Mouse (Mus musculus) left cerebral cortex, adult 8-10 months (tissue): Measurements from ENCODE around the gene Dgcr6. TPM values are rescaled to one million over a fixed set of nuclear protein-coding genes. Genes with fewer than 3 reads are reported as not detected.
"Not testable (repeated sequence)": the region's sequence is repeated elsewhere in the genome, so short reads cannot be mapped to it uniquely, and the experiment has no call there.

Experiments
- DNase-seq, 2 experiments: peaks; one replicate each; pipeline ENCODE4 v3.0.0; 2022; ENCODE audit warnings: low spot score in 2 of 2
- total RNA-seq, 4 experiments: library from RNA; stranded (reverse); gene quantifications; 2 replicates each; pipeline ENCODE4 v1.2.4; 2022

Dgcr6 gene
- 10 to 100 TPM; 69.8 to 89.4 (median 80.6) TPM for total RNA-seq

DNA sequence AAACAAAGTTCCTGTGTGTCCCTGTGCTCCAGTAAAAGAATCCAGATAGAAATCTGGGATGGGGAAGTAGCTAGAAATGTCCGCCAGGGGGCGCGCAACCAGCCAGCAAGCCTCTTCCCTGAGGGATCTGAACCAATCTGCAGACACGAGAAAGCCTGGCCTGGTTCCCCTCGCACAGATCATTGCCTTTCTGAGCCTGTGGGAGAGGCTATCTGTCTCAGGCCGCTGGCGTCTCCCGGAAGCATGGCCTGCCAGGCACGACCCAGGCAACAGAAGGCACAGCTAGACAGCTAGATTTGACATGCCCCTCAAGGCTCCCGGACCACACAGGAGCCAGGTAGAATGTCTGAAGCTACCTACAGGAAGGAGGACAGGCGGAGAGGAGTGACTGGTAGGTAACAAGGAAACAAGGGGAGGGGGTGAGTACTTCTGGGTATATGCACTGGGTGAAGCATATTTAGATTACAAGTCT, at the start of gene Dgcr6:
TSS of gene Dgcr6 (plus strand) at position 130 of the 472 bp plus-strand sequence.
- peak; percentile 68 to 75 for DNase-seq

DNA sequence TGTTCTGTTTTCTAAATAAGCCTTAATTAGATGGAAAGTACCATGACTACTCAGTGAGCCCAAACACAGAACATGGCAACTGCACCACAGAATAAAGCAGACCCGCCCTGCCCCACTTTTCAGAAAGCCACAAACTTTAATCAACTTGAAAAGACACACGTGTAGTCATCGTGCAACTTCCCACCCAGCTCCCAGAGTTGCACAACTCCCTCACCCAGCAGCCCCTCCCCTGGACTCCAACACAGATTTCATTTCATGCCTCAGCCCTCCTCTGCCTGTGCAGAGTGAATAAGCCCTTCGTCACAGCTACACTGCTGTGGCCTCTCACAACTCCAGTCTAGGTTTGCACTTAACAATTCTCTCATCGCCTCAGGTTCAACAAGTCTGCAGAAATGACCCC, 48.1 kb upstream of the Dgcr6 start:
- DNase-seq = no peak

DNA sequence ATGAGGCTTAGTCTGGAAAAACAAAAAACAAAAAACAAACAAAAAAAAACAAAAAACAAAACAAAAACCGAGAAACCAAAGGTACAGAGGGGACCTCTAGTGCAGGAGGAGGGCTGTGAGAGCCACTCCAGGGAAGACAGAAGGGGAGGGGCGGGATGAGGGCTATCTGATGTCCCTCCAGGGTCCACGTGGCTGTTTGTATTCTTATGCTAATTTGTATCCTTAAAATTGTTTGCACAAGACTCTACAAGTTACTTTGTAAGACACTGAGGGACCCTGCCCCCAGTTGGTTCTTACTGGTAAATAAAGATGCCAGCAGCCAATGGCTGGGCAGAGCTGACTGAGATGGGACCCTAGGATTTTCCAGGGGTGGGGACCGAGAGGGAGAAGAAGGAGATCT, 45.6 kb upstream of the Dgcr6 start:
- no peak for DNase-seq

DNA sequence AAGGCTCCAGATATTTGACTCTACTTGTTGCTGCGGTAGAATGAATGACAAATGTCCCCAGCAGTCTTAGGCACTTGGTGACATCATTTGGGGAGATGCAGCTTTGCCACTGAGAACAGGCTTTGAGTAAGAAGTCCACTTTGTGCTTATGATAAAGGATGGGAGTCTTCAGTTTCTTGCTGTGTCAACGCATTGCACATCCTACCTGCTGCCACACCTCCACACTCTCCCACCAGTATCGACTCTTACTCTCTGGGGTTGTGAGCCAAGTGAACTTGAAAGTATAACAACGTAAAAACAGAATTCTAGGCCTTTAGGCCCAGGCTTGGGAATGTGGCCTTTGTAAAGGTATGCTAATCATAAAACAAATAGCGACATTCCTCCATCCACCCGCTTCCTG, 41.6 kb upstream of the Dgcr6 start:
- DNase-seq = no peak

DNA sequence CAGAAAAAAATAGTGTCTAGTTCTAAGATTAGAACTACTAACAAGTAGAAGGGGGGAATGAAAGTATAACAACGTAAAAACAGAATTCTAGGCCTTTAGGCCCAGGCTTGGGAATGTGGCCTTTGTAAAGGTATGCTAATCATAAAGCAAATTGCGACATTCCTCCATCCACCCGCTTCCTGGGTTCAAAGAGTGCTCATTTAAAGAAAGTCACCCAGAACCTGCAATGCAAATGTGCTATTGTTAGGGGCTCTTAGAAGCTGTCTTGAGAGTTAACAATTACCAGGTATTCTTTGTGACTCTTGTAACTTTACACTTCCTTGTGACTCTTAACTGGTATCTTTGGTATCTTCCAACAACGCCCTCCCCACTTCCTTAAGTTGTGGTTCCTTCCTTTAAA, 36.2 kb upstream of the Dgcr6 start:
- DNase-seq = not testable (repeated sequence)

DNA sequence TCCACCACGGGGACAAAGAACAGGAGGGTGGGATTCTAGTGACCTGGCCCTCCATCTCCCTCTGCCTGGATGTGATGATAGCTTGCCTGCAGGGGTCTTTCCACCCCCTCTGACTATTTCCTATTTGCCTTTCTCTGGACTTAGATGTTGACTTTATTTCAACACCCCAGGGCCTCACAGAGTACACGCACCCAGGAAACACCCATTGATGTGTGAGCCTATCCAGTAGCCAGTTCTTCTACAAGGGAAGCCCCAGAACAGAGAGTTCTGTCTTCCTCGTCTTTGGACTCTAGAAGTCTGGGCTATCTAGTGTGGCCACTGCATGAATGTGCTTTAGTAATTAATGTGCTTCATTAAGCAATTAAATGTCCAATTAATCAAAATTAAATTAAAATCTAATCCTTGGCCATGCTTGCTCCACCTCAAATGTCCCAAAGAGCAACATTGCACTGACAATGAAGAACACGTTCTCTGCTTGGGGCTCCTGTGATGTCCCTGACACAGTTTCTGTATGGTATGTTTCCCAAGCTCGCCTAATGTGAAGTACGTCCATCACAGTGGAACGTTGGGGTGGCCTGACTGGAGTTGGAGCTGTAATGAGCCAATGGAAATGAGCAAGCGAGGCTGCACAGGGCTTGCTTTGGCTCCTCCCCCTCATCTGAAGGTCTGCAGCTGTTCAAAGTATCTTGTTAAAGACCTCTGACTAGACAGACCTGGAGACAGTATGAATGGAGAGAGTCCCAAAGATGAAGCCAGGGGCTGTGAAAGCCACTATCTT, 29.7 kb upstream of the Dgcr6 start:
- DNase-seq = no peak

DNA sequence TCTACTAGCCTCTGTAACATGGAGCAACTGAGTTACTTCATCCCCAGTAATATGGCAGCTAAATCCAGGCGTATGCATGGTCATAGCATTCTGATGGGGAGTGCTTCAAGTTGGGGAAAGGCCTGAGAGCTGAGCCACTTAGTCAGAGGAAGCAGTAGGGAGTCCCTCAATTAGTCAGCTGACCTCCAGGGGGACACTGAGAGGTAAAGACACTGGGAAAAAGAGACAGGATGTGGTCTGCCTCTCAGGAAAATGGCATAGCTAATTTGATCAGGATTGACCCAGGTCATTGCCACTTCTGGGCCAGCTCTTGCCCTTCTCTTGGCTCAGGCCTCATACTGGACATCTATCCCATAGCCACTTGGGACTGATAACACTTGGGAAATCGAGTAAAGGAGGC, 25.3 kb upstream of the Dgcr6 start:
- DNase-seq = no peak

DNA sequence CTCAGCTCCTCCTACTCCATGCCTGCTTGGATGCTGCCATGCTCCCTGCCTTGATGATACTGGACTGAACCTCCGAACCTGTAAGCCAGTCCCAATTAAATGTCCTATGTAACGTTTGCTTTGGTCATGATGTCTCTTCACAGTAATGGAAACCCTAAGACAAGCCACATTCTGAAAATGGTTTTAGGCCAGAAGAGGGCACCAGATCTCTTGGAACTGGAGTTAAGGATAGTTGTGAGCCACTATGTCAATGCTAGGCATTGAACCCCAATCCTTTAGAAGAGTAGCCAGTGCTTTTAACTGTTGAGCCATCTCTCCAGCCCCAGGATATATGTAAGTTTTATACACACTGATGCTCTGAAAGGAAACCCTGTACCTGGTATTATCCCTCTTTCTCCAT, 20.9 kb upstream of the Dgcr6 start:
- DNase-seq = no peak

DNA sequence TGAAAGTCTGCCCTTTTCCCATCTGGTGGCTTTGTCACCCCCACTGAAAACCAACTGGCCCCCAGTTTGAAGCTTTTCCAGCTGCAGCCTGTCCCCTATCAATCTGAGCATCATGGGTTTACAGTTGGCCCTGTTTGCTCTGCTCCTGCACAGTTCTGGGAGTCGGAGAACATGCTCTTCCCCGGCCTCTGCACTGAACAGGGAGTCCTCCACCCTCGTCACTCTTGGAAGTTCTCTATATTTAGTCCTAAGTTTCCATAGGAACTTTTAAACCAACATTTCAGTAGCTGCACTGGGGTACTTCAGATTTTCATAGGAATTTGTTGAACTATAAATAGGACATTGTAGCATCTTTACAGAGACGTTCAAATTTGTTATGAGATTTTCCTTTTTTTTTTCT, 19.4 kb upstream of the Dgcr6 start:
- peak in 1 of 2 experiments; percentile 17 for DNase-seq

DNA sequence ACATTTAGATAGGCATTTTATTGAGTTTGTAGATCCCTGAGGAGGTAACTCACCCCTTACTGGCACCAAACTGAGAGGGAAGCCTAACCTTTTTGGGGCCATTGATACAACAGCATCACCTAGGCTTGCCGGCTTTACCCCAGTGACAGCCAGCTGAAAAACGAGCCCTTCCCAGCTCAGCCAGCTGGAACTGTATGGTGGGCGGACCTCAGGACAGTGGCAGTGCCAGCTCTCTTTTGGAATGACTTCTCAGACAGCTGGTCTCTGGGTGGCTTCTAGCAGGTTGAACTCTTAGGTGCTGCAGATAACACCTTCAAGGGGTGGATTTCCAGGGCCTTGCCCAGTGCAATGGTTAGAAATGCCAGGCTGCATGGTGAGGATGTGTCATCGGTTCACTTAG, 18.4 kb upstream of the Dgcr6 start:
- DNase-seq = no peak

DNA sequence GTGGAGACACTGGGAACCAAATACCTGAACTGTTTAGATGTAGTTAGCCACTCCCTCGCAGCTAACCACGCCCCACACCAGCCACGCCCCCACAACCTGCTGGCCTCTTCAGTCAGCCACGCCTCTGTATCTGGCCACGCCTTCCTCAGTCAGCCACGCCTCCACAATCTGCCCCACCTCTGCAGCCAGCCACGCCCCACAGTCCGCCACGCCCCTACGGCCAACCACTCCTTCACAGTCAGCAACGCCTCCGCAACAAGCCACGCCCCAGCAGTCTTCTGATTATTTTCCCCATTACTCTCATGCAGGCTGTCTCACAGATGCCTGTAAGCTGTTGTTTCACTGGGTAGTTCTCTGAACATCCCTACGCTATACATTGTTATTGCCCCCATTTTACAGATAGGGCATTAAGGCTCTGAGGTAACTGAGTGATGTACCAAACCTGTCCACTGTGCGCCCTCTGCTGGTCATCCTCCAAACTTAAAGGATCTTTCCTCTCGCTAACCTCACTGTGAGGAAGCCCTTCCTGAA, 16.2 kb upstream of the Dgcr6 start:
- no peak for DNase-seq

DNA sequence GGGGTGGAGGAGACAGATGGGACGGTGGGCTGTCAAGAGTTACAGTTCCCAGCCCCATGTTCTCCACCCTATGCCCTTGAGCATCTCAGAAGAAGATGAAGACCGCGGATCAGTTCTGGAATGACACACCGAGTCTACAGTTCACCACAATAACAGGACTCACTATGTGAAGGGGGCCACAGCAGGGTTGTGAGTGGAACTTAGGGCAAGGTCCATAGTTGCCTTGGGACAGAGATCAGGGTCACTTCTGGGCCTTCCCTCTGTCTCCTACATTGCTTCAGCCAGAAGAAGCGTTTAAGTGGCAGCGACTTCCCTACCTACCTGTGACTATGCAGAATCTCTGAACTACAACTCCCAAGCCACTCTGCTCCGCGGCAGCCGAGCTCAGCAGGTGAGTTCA, 15.6 kb upstream of the Dgcr6 start:
- no peak for DNase-seq

DNA sequence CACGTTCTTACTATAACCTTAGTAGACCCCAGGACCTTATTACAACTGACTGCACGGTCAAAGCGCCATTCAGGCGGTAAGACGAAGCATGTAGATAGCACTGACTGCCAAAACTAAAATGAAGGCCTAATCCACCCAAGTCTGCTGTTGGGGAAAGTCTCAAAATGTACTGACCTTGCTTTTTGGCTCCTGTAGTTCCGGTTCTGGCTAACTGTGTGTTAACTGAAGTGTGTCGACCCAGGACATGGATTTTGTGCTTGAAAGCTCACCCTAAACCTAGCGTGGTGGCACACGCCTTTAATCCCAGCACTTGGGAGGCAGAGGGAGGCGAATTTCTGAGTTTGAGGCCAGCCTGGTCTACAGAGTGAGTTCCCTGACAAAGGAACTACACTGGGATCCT, 7.7 kb upstream of the Dgcr6 start:
- DNase-seq = no peak

DNA sequence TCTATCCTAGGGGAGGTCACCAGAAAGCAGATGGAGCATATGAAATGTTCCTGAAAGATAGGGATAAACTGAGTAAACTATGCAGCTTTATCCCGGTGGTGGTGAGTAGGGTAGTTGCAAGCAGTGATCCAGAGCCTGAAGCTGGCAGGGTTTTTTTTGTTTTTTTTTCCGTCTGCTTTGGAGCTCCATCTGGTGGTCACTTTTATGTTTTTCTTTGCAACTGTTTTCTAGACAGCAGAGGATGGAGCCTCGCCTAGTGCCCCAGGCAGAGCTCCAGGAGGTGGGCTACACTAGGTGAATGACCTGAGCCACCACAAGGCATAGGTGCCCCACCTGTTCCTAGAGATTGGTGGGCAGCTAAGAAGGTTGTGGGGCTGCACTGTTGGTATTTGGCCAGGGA, 5.0 kb upstream of the Dgcr6 start:
- DNase-seq = no peak

DNA sequence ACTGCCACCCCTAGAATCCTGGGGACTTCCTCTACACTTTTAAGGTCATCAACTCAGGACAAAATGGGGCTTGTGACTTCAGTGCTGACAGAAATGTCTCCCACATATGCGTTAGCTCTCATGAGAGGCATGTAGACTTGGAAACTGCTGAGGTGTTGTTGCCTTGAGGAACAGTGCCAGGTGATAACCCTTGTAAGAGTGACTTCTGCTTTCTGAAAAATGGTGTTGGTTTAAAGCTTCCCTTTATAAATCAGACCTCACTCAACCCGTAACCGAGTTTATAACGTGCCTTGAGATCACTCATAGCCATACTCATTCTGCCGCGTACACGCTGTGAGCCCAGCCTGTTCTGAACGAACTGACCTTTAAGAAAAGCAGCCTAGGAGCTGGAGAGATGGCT, 4.6 kb upstream of the Dgcr6 start:
- no peak for DNase-seq

DNA sequence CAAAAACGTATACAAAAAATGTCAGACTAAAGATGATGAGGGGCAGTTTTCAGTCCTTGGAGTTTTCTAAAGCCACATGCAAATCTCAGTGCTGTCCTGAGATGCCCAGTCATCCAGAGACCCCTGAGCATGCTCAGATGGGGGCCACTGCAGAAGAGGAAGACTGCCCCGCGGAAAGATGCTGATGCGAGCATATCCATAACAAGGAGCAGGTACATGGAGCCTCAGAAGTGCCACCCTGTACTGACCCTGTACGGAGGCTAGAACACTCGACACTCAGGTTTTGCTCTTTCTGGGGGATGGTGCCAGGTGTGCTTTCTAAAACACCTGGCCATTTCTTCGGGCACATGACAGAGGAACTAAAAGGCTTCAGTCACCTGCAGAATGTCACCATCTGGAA, 338 bp upstream of the Dgcr6 start:
- DNase-seq = no peak

DNA sequence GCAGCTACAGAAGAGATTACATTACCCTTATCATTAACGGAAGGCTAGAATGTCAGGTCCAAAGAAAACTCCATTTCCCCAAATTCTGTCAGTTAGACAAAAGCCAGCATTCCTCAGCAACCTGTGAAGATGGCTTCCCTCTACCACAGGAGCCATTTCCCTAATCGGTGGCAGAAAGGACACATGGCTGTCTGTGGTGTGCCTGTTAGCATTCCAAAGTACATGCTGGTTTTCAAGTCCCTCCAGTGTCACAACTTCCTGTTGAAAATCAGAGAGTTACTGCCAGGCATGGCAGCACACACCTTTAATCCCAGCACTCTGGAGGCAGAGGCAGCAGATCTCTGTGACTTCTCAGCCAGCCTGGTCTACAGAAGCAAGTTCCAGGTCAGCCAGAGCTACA, 3.6 kb downstream of the Dgcr6 start:
- no peak for DNase-seq

DNA sequence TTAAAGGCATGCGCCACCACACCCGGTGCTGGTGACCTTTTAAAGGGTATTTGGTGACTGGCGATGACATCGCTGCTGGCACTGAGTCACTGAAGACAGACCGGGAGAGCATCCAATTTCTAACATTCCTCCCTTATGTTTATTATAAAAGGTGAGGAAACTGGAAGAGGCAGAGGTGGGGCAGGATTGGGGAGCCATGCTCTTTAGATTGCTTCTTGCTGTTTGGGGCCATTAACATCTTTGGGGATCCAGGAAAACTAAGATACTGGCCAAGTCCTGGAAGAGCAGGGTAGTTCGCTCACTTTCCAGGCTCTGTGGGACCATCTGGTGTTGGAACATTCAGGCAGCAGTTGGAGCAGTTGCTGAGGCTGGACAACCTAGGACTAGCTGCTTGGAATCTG, 5.7 kb downstream of the Dgcr6 start:
- DNase-seq = no peak

DNA sequence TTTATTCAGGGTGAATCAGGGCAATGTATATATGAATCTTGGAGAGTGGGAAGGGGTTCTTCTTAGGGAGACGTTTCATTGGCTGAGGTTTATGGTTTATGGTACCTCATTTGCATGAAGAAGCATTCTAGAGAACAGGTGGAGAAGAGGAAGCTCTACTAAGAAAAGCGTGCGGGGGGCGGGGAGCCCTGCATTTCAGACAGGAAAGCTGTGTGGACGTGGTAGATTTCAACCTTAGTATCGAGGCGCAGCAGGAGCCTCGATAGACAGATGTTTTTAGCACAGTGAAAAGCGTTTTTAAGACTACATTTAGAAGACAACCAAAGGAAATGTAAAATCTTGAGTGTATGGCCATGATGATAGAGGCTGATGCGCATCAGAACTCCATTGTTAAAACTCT, 6.6 kb downstream of the Dgcr6 start:
- no peak for DNase-seq

DNA sequence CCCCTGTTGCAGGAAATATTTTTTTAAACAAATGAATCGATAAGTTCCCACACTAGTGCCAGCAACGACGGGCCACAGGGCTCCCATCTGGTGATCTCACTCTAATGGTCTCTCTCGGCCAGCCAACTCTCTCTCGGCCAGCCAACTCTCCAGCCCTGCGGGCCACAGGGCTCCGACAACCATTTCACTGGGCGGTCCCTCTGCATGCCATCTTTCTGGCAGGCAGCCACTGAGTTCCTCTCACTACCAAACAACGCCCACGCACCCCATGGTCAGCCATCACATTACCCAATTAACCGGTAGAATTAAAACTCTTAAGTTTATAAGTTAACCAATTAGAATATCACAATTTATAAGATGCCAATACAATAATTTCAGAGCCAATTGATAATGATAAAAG, 8.5 kb downstream of the Dgcr6 start:
- DNase-seq = no peak

DNA sequence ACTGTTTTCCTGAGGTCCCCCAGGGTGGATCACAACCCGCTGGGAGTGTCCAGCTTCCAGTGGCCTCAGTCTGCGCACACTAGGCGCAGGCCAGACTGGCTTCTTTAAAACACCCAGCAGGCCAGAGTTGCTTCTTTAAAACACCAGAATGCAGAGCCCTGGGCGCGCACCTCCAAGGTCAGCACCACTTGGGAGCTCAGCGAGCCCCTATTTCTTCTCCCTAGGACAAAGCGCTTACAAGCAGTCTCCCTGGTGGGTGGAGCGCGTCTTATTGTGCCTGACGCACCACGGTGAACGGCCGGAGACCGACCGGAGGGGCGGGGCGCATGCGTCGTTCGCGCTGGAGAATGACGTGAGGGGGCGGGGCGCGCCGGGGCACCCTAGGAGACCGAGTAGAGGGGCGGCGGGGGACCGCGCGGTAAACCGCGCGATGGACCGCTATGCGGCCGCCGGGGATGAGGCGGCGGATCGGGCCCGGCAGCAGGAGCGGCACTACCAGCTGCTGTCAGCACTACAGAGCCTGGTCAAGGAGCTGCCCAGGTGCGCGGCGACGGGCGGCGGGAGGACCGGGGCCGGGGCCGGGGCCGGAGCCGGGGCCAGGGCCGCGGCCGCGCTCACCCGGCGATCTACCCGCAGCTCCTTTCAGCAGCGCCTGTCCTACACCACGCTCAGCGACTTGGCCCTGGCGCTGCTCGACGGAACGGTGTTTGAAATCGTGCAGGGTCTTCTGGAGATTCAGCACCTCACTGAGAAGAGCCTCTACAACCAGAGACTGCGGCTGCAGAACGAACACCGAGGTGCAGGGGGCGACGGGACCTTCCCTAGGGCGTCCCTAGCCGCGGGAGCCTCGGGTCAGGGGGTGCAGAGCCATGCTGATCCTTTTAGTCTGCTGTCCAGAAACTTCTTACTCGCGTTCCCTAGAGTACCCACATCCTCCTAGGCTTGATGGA, 13.7 kb downstream of the Dgcr6 start:
- peak; percentile 77 to 88 for DNase-seq

DNA sequence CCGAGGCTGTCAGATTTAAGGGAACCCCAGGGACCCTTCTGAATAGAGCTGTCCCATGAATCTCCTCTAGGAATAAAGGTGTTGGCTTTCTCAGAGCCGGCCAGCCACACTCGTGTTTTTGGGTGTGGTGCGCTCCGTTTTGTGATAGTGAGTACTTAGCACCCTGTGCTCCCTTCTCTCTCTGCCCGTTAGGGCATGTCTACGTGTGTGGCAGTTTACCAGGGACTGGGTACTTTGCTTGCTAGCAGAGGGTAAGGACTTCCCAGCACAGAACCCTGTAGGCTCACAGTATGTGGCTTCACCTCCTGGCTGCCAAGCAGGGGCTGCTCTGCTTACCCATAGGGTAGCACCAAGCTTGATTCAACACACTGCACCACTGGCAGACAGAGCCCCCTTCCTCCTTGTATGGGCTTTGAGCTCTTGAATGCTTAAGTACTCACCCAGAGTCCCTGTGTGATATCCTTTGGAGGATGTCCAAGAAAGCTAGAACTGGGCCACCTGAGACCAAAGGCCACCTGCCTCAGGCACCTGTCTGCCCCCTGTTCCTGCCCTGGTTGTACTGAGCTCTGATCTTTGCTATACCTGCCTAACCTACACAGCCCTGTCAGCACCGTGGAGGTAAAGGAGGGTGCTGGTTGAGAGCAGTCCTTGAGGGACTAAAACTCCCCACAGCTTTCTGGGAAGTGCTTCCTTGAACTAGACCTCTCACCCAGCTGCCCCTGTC, 16.2 kb downstream of the Dgcr6 start:
- no peak for DNase-seq
